Mouse (Mus musculus): ENCODE measurements around the gene H2al1h.
"Not testable (repeated sequence)": the region's sequence is repeated elsewhere in the genome, so short reads cannot be mapped to it uniquely, and the experiment has no call there.

H2al1h gene

DNA sequence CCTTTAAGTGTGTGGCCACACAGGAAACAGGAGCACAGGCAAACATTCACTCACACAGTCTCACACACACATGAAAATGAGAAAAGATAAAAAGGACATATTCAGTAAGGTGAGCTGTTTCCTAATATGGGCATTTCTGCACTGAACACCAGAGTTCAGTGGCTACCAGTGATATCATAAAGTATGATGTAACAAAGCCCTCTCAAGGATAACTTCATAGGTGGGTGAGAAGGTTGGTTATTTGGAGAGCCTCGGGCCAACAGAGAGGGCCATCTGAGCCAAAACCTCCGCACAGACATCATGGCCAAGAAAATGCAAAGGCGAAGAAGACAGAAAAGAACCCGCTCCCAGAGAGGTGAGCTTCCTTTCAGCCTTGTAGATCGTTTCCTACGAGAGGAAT is at the start of gene H2al1h:
H2al1h (plus strand) TSS at position 301 of the 400 bp plus-strand sequence.
- DNase-seq (ENCODE audit: low read depth): not testable (repeated sequence)

DNA sequence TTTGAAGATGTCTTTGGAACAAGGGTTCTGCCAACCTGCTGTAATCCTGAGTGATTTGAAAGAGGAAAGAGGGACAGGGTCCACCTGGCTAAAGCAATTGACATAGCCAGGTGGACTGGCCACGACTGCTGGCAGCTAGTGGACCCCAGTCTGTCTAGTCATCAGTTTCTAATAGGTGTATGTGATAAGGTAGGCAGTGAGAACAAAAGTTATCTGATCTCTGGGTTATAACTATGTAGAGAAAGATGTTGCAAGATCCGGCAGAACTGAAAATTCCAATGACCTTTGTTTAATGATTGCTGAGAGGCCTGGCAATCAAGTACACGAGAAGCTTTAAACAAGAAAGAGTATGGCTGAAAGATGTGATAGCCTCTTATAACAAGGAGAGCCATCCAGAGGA is 48.1 kb upstream of the H2al1h start:
- DNase-seq (ENCODE audit: low read depth): no peak

DNA sequence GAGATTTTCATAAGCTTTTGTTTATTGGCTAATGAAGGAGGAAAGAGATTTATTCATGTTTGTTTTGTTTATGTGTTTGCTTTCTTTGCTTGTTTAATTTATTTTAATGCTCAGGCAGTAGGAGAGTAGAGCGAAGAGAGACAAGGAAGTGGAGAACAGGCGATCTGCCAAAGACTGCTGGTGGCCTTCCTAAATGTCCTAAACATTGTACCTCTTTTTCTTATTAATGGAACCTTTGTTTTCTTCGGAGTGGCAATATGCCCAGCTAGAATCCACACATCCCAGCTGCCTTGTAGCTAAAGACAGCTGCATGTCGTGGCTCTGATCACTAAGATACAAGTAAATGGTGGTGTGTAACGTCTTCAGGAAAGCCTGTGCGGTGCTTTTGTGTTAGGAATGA is 44.2 kb upstream of the H2al1h start:
- DNase-seq (ENCODE audit: low read depth): no peak

DNA sequence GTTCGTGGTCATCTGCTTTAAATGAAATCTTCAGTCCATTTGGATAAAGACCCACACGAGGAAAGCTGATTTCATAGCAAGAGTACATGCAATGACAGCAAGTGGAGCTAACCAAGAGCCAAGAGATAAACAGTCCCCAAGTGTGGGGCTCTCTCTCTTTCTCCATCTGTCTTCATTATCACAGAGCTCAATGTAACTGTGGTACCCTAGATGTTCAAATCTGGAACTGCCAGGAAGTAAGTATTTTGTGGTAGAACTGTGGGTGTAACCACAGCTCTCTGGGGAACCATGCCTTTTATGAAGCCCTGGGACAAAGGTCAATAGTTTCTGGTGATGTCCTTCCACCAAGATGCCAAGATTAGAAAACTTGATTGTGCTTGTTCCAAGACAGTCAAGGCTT is 40.6 kb upstream of the H2al1h start:
- no peak for DNase-seq (ENCODE audit: low read depth)

DNA sequence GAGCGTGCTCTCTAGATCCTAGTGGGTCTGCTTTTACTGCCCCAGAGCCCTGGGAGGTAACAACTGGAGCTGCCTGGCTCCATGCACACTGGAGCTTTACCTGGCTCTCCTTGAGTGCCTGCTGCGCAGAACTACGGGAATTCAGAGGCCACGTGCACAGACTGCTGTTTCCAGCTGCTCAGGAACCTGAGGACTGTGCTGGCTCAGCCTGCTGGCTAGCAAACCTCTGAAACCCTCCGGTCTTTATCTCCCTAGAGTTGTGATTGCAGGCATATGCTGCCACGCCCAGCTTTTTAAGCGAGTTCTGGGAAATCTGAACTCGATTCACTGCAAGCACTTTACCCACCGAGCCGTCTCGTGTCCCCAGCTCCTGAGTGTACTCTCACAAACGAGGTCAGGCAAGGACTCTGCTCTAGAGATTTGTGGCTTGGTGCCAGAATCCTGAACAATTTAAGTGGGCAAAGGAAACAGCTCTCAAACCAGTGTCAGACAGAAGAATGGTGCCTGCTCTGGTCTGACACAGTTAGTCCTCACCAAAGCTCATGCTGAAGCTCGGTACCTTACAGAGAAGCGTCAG is 32.9 kb upstream of the H2al1h start:
- DNase-seq (ENCODE audit: low read depth): no peak

DNA sequence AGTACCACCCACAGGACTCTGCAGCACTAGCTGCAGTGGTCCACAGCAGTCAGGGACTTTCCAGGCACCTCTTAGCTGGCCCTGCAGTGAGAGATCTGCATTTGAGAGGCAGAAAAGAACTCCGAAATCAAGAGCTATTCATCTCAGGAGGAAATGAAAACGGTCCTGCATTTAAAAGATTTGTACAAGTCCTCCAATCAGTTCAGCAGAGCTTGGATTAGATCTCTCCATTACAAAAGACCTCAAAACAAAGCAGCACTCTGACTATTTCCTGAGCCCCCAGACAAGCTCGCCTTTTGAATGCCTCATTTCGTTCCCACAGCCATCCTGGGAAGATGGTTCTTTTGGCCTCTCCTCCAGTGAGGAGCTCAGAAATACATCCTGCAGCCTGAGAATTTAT is 32.0 kb upstream of the H2al1h start:
- no peak for DNase-seq (ENCODE audit: low read depth)

DNA sequence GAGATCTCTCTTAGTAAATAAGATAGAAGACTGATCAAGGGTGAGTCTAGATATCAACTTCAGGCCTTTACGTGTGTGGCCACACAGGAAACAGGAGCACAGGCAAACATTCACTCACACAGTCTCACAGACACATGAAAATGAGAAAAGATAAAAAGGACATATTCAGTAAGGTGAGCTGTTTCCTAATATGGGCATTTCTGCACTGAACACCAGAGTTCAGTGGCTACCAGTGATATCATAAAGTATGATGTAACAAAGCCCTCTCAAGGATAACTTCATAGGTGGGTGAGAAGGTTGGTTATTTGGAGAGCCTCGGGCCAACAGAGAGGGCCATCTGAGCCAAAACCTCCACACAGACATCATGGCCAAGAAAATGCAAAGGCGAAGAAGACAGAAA is 22.3 kb upstream of the H2al1h start, which contains the start of gene H2al1a:
H2al1a (plus strand) TSS at position 301 of the 400 bp plus-strand sequence.
- not testable (repeated sequence) for DNase-seq (ENCODE audit: low read depth)

DNA sequence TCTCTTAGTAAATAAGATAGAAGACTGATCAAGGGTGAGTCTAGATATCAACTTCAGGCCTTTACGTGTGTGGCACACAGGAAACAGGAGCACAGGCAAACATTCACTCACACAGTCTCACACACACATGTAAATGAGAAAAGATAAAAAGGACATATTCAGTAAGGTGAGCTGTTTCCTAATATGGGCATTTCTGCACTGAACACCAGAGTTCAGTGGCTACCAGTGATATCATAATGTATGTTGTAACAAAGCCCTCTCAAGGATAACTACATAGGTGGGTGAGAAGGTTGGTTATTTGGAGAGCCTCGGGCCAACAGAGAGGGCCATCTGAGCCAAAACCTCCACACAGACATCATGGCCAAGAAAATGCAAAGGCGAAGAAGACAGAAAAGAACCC is 19.2 kb upstream of the H2al1h start, which contains the start of gene H2al1b:
H2al1b (plus strand) TSS at position 301 of the 400 bp plus-strand sequence.
- DNase-seq (ENCODE audit: low read depth): not testable (repeated sequence)

DNA sequence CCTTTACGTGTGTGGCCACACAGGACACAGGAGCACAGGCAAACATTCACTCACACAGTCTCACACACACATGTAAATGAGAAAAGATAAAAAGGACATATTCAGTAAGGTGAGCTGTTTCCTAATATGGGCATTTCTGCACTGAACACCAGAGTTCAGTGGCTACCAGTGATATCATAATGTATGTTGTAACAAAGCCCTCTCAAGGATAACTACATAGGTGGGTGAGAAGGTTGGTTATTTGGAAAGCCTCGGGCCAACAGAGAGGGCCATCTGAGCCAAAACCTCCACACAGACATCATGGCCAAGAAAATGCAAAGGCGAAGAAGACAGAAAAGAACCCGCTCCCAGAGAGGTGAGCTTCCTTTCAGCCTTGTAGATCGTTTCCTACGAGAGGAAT is 15.9 kb upstream of the H2al1h start, which contains the start of gene H2al1c:
H2al1c (plus strand) TSS at position 301 of the 400 bp plus-strand sequence.
- not testable (repeated sequence) for DNase-seq (ENCODE audit: low read depth)

DNA sequence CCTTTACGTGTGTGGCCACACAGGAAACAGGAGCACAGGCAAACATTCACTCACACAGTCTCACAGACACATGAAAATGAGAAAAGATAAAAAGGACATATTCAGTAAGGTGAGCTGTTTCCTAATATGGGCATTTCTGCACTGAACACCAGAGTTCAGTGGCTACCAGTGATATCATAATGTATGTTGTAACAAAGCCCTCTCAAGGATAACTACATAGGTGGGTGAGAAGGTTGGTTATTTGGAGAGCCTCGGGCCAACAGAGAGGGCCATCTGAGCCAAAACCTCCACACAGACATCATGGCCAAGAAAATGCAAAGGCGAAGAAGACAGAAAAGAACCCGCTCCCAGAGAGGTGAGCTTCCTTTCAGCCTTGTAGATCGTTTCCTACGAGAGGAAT is 12.8 kb upstream of the H2al1h start, which contains the start of gene H2al1d:
H2al1d (plus strand) TSS at position 301 of the 400 bp plus-strand sequence.
- DNase-seq (ENCODE audit: low read depth): not testable (repeated sequence)

DNA sequence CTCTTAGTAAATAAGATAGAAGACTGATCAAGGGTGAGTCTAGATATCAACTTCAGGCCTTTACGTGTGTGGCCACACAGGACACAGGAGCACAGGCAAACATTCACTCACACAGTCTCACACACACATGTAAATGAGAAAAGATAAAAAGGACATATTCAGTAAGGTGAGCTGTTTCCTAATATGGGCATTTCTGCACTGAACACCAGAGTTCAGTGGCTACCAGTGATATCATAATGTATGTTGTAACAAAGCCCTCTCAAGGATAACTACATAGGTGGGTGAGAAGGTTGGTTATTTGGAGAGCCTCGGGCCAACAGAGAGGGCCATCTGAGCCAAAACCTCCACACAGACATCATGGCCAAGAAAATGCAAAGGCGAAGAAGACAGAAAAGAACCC is 9.7 kb upstream of the H2al1h start, which contains the start of gene H2al1e:
H2al1e (plus strand) TSS at position 301 of the 400 bp plus-strand sequence.
- DNase-seq (ENCODE audit: low read depth): not testable (repeated sequence)

DNA sequence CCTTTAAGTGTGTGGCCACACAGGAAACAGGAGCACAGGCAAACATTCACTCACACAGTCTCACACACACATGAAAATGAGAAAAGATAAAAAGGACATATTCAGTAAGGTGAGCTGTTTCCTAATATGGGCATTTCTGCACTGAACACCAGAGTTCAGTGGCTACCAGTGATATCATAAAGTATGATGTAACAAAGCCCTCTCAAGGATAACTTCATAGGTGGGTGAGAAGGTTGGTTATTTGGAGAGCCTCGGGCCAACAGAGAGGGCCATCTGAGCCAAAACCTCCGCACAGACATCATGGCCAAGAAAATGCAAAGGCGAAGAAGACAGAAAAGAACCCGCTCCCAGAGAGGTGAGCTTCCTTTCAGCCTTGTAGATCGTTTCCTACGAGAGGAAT is 6.4 kb upstream of the H2al1h start, which contains the start of gene H2al1f:
H2al1f (plus strand) TSS at position 301 of the 400 bp plus-strand sequence.
- DNase-seq (ENCODE audit: low read depth): not testable (repeated sequence)

DNA sequence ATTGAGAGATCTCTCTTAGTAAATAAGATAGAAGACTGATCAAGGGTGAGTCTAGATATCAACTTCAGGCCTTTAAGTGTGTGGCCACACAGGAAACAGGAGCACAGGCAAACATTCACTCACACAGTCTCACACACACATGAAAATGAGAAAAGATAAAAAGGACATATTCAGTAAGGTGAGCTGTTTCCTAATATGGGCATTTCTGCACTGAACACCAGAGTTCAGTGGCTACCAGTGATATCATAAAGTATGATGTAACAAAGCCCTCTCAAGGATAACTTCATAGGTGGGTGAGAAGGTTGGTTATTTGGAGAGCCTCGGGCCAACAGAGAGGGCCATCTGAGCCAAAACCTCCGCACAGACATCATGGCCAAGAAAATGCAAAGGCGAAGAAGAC is 3.3 kb upstream of the H2al1h start, which contains the start of gene H2al1g:
H2al1g (plus strand) TSS at position 301 of the 400 bp plus-strand sequence.
- DNase-seq (ENCODE audit: low read depth): not testable (repeated sequence)

DNA sequence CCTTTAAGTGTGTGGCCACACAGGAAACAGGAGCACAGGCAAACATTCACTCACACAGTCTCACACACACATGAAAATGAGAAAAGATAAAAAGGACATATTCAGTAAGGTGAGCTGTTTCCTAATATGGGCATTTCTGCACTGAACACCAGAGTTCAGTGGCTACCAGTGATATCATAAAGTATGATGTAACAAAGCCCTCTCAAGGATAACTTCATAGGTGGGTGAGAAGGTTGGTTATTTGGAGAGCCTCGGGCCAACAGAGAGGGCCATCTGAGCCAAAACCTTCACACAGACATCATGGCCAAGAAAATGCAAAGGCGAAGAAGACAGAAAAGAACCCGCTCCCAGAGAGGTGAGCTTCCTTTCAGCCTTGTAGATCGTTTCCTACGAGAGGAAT is 3.1 kb downstream of the H2al1h start, which contains the start of gene H2al1i:
H2al1i (plus strand) TSS at position 301 of the 400 bp plus-strand sequence.
- DNase-seq (ENCODE audit: low read depth): not testable (repeated sequence)

DNA sequence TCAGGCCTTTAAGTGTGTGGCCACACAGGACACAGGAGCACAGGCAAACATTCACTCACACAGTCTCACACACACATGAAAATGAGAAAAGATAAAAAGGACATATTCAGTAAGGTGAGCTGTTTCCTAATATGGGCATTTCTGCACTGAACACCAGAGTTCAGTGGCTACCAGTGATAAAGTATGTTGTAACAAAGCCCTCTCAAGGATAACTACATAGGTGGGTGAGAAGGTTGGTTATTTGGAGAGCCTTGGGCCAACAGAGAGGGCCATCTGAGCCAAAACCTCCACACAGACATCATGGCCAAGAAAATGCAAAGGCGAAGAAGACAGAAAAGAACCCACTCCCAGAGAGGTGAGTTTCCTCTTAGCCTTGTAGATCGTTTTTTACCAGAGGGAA is 6.2 kb downstream of the H2al1h start, which contains the start of gene H2al1j:
H2al1j (plus strand) TSS at position 301 of the 400 bp plus-strand sequence.
- DNase-seq (ENCODE audit: low read depth): not testable (repeated sequence)

DNA sequence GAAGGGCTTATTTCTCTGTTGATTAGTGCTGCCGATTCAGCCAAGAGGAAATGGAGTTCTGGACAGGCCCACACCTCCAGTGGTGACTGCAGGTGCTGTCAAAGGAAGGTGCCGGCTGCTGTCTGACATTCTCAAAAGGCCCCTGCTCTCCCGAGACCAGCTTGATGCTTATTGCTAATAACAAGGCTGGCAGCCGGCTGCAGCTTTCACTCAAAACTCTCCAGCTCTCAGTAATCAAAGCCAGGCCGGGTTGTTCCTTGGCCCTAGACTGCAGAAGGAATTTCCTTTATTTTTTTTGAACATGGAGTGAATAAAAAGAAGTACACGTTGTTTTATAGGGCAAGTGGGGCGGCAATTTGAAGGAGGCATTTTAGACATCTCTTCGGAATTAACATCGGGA is 24.5 kb downstream of the H2al1h start:
- DNase-seq (ENCODE audit: low read depth): no peak

DNA sequence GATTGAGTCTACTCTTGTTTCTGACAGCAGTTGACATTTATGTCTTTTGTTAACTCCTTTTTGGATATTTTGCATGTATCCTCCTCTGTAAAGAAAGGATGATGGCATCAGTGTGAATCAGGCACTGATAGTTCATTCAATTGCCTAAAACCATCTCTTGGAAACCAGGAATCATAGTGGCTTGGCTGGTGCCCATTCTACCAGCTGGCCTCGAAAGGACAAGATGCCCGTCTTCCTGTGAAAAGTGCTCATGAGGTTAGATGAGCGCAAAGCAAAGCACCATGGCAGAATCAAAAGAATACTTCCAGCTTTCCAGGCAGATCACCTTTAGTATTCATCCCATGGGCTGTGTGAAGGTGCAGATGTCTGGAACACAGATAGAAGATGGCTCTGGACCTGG is 25.5 kb downstream of the H2al1h start:
- no peak for DNase-seq (ENCODE audit: low read depth)

DNA sequence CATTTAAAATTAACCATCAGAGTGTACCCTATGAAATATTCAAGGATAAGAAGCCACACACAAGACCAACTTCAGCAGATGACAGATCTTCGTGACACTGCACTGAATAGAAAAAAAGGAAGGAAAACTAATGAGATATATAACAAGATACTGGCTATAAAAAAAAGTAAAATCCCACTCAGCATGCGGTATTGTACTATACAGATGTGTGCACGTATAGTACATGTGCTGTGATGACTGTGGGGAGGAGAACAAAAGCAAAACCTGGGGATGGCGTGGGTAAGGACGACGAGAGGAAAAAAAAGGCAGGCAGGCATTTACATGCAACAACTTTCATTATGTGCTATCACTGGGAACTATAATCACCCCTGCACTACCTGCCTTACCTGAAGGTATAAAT is 39.5 kb downstream of the H2al1h start:
- DNase-seq (ENCODE audit: low read depth): no peak

DNA sequence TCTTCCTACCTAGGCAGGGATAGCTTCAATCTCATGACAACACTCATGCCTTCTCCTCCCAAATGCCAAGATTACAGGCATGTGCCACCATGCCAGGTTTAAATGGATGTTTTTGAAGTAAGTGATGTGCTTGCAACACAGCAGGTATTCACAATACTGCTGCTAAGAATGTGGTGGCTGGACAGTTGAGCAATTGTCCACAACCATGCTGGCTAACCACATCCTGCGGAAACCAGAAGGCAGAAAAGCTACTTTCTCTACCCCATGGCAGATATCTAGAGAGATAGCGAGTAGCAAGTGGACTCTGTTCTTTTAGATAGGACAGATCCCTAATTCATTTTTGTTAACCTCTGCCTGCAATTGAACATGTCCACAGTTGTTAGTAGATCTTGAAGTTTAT is 40.0 kb downstream of the H2al1h start:
- DNase-seq (ENCODE audit: low read depth): no peak

DNA sequence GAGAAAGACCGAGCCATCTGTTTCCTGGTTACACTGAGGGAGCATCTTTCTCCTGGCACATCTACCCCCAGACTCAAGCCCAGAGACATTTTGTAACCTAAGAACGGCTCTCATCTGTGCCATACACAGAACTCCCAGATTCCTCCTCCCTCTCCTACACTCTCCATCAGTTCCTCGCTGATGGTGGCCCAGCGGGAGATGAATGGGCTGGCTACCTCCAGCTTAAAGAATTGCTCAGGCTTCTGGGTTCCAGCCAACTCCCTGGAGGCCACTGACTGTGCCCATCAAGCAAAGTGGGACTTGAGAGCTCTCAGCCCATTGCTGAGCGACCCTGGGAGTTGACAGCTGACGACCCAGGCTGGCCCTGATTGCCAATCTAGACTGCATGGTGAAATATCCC is 42.6 kb downstream of the H2al1h start:
- DNase-seq (ENCODE audit: low read depth): no peak

DNA sequence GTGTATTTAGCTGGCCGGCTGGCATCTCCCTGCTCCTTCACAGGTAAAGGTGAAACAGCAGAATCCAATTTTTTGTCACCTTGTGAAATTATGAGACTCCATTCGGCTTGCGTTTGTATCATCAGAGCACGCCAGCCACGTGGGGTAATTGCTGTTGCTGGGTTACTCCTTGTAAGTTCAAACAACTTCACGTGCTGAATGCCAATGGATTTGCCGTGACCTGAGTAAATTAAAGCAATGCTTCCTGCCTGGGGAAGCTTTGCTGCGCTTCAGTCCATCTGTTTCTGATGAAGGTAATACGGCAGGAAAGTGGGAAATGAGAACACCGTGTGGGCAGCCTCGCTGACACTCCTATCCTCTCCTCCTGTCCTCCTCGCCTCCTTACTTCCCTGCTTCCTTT is 43.9 kb downstream of the H2al1h start:
- DNase-seq (ENCODE audit: low read depth): no peak
